Mouse (Mus musculus) CH12.LX (cell line): Measurements from ENCODE around the gene Btbd9. TPM values are rescaled to one million over a fixed set of nuclear protein-coding genes. Genes with fewer than 3 reads are reported as not detected.

Experiments
- DNase-seq: peaks from one replicate; pipeline ENCODE4 v3.0.0-alpha.2; 2013; ENCODE audit errors: extremely low read depth
- H3K27ac ChIP-seq: 2 replicates; pipeline ENCODE4 v1.5.1; 2012; ENCODE audit warnings: low read depth, mild to moderate bottlenecking, control low read depth, moderate library complexity; ENCODE audit not compliant: insufficient read depth
- H3K27me3 ChIP-seq: replicated peaks from 2 replicates; pipeline ENCODE3; 2012; ENCODE audit warnings: inconsistent platforms
- H3K36me3 ChIP-seq, 2 experiments: replicated peaks in 1 of 2; 2 replicates each; pipeline versions ENCODE3 to v1.6.1; 2012; ENCODE audit warnings: inconsistent platforms in 1 of 2, low read length in 1 of 2, mild to moderate bottlenecking in 1 of 2, mixed read lengths in 1 of 2, moderate library complexity in 1 of 2; ENCODE audit not compliant: control insufficient read depth in 1 of 2, insufficient read depth in 1 of 2
- H3K4me1 ChIP-seq, 2 experiments: 2 replicates each; pipeline ENCODE4 v1.6.1; 2012; ENCODE audit warnings: inconsistent platforms in 1 of 2, moderate library complexity in 1 of 2; ENCODE audit not compliant: insufficient read depth in 2 of 2, control insufficient read depth in 1 of 2
- H3K4me2 ChIP-seq: 2 replicates; pipeline ENCODE4 v1.6.1; 2012; ENCODE audit warnings: low read depth, mild to moderate bottlenecking, control low read depth; ENCODE audit not compliant: poor library complexity, insufficient read depth, severe bottlenecking
- H3K4me3 ChIP-seq, 3 experiments: fragments of 150-350 bp in 1 of 3; sonication (generic) in 1 of 3; replicated peaks in 1 of 3; 2 replicates each; pipeline versions ENCODE3 to v1.5.1; 2011 to 2012; ENCODE audit warnings: low read depth in 2 of 3, low read length in 2 of 3, mild to moderate bottlenecking in 2 of 3, moderate library complexity in 2 of 3, control low read depth in 1 of 3, improper control_type of control experiment in 1 of 3, inconsistent platforms in 1 of 3, mixed read lengths in 1 of 3; ENCODE audit not compliant: poor library complexity in 1 of 3
- H3K79me2 ChIP-seq: replicated peaks from 2 replicates; pipeline ENCODE4 v1.6.1; 2012; ENCODE audit warnings: mild to moderate bottlenecking, moderate library complexity; ENCODE audit not compliant: control insufficient read depth, poor library complexity, insufficient read depth, severe bottlenecking; ENCODE audit errors: extremely low read depth
- H3K9ac ChIP-seq: 2 replicates; pipeline ENCODE4 v1.6.1; 2012; ENCODE audit warnings: low read depth, mild to moderate bottlenecking, control low read depth, moderate library complexity; ENCODE audit not compliant: insufficient read depth
- H3K9me3 ChIP-seq: replicated peaks from 2 replicates; pipeline ENCODE3; 2012; ENCODE audit warnings: low read length, inconsistent platforms, mixed read lengths
- BHLHE40 ChIP-seq: IDR thresholded peaks from 2 replicates; pipeline ENCODE4 v1.6.1; 2011; ENCODE audit warnings: mild to moderate bottlenecking, low read depth, low read length, improper control_type of control experiment
- E2F4 ChIP-seq: IDR thresholded peaks from 2 replicates; pipeline ENCODE4 v1.6.1; 2011; ENCODE audit warnings: low read depth, low read length, improper control_type of control experiment; ENCODE audit not compliant: insufficient replicate concordance
- ELF1 ChIP-seq: IDR thresholded peaks from 2 replicates; pipeline ENCODE4 v1.6.1; 2014; ENCODE audit warnings: low read depth, mild to moderate bottlenecking, inconsistent platforms, low read length, improper control_type of control experiment
- EP300 ChIP-seq: IDR thresholded peaks from 2 replicates; pipeline ENCODE4 v1.6.1; 2011; ENCODE audit warnings: low read length, improper control_type of control experiment
- ETS1 ChIP-seq: conservative IDR thresholded peaks from 2 replicates; pipeline ENCODE4 v1.6.1; 2012; ENCODE audit warnings: low read depth, mild to moderate bottlenecking, inconsistent platforms, low read length, improper control_type of control experiment, moderate library complexity
- HCFC1 ChIP-seq: IDR thresholded peaks from 2 replicates; pipeline ENCODE4 v1.6.1; 2012; ENCODE audit warnings: low read depth, mild to moderate bottlenecking, inconsistent platforms, low read length, improper control_type of control experiment
- JUN ChIP-seq: IDR thresholded peaks from 2 replicates; pipeline ENCODE4 v1.6.1; 2011; ENCODE audit warnings: low read depth, mild to moderate bottlenecking, low read length, improper control_type of control experiment, moderate library complexity; ENCODE audit not compliant: insufficient read depth
- JUND ChIP-seq: conservative IDR thresholded peaks from 2 replicates; pipeline ENCODE4 v1.6.1; 2011; ENCODE audit warnings: low read depth, low read length, improper control_type of control experiment
- KAT2A ChIP-seq: IDR thresholded peaks from 2 replicates; pipeline ENCODE4 v1.6.1; 2012; ENCODE audit warnings: low read length, improper control_type of control experiment, inconsistent platforms; ENCODE audit not compliant: insufficient replicate concordance
- MAFK ChIP-seq: IDR thresholded peaks from 2 replicates; pipeline ENCODE4 v1.6.1; 2011; ENCODE audit warnings: low read length, improper control_type of control experiment; ENCODE audit not compliant: insufficient replicate concordance
- MAX ChIP-seq: IDR thresholded peaks from 2 replicates; pipeline ENCODE4 v1.6.1; 2011; ENCODE audit warnings: low read length, improper control_type of control experiment
- MAZ ChIP-seq: IDR thresholded peaks from 2 replicates; pipeline ENCODE4 v1.6.1; 2012; ENCODE audit warnings: low read depth, mild to moderate bottlenecking, inconsistent platforms, low read length, improper control_type of control experiment, moderate library complexity
- MEF2A ChIP-seq: IDR thresholded peaks from 2 replicates; pipeline ENCODE4 v1.6.1; 2014; ENCODE audit warnings: low read depth, mild to moderate bottlenecking, inconsistent platforms, low read length, improper control_type of control experiment, borderline replicate concordance
- NRF1 ChIP-seq: IDR thresholded peaks from 2 replicates; pipeline ENCODE4 v1.6.1; 2014; ENCODE audit warnings: low read depth, mild to moderate bottlenecking, inconsistent platforms, low read length, improper control_type of control experiment, moderate library complexity
- PAX5 ChIP-seq: IDR thresholded peaks from 2 replicates; pipeline ENCODE4 v1.6.1; 2012; ENCODE audit warnings: low read length, inconsistent platforms, mixed read lengths
- POLR2A ChIP-seq: IDR thresholded peaks from 2 replicates; pipeline ENCODE4 v1.6.1; 2011; ENCODE audit warnings: low read depth, mild to moderate bottlenecking, improper control_type of control experiment, low read length
- POLR2AphosphoS2 ChIP-seq: IDR thresholded peaks from 2 replicates; pipeline ENCODE4 v1.6.1; 2011; ENCODE audit warnings: low read depth, low read length, improper control_type of control experiment
- RAD21 ChIP-seq: IDR thresholded peaks from 2 replicates; pipeline ENCODE4 v1.6.1; 2011; ENCODE audit warnings: low read depth, mild to moderate bottlenecking, low read length, improper control_type of control experiment, moderate library complexity
- SIN3A ChIP-seq: IDR thresholded peaks from 2 replicates; pipeline ENCODE4 v1.6.1; 2012; ENCODE audit warnings: low read length, improper control_type of control experiment, inconsistent platforms
- TCF12 ChIP-seq: IDR thresholded peaks from 2 replicates; pipeline ENCODE4 v1.6.1; 2014; ENCODE audit warnings: low read depth, mild to moderate bottlenecking, inconsistent platforms, low read length, improper control_type of control experiment
- UBTF ChIP-seq: IDR thresholded peaks from 2 replicates; pipeline ENCODE4 v1.6.1; 2012; ENCODE audit warnings: low read depth, mild to moderate bottlenecking, inconsistent platforms, low read length, improper control_type of control experiment, moderate library complexity
- USF2 ChIP-seq: conservative IDR thresholded peaks from 2 replicates; pipeline ENCODE4 v1.6.1; 2011; ENCODE audit warnings: low read depth, low read length, improper control_type of control experiment
- ZC3H11A ChIP-seq: IDR thresholded peaks from 2 replicates; pipeline ENCODE4 v1.6.1; 2012; ENCODE audit warnings: low read depth, mild to moderate bottlenecking, inconsistent platforms, low read length, improper control_type of control experiment
- ZKSCAN1 ChIP-seq: IDR thresholded peaks from 2 replicates; pipeline ENCODE4 v1.6.1; 2012; ENCODE audit warnings: low read depth, inconsistent platforms, low read length, improper control_type of control experiment, borderline replicate concordance
- ZMIZ1 ChIP-seq: IDR thresholded peaks from 2 replicates; pipeline ENCODE4 v1.6.1; 2012; ENCODE audit warnings: low read depth, mild to moderate bottlenecking, inconsistent platforms, low read length, improper control_type of control experiment
- ZNF384 ChIP-seq: IDR thresholded peaks from 2 replicates; pipeline ENCODE4 v1.6.1; 2012; ENCODE audit warnings: low read depth, low read length, improper control_type of control experiment, inconsistent platforms
- dilution Hi-C: fragments of 300-500 bp; cut with MboI; formaldehyde crosslinking; loops from 2 replicates; pipeline ENCODE4 v1.14.3; 2020; ENCODE audit warnings: low sequenced_read_pairs; ENCODE audit not compliant: extremely low pct_unique_long_range_greater_than_20kb, extremely low pct_ligation_motif_present
- in situ Hi-C: fragments of 300-500 bp; cut with MboI; formaldehyde crosslinking; loops from 3 replicates; pipeline ENCODE4 v1.14.3; 2019; ENCODE audit warnings: low sequenced_read_pairs, low pct_ligation_motif_present, low pct_unique_long_range_greater_than_20kb, mixed read lengths
- polyA plus RNA-seq: library from polyadenylated mRNA; unstranded; fragments of >175 nt; gene quantifications from 2 replicates; pipeline ENCODE4 v1.2.1, GENCODE M21; 2012; ENCODE audit warnings: low read depth; ENCODE audit not compliant: insufficient read length
- total RNA-seq, 2 experiments: library from RNA; depleted of rRNA; stranded (reverse); fragments of 300-350 nt in 1 of 2; fragments of >200 nt in 1 of 2; gene quantifications; 2 replicates each; pipeline ENCODE4 v1.2.3; 2012 to 2014

Btbd9 gene
- total and polyA plus RNA-seq, 3 experiments, result 19.3 to 25.4 (median 20.0) TPM

DNA sequence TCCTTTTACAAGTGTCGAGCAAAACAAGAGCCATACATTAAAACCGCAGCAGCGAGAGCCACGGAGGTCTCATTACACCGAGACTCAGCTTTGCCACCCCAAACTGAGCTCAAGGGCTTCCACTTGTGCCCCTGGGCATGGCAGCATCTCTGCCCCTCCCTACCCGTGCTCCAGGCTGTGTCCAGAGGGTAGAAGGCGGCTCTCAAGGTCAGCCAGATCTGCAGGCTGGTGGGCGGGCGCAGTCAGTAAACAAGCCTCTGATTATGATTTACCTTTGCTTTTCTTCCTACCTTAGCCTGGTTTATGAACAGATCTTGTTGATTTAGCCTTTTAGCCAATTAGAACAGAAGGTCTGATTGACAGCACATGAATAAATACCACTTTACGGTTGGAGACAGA is 331.0 kb downstream of the Btbd9 start:
- DNase-seq, result no peak
- H3K79me2 ChIP-seq, result no peaks in the 10 kb centered on the region
- peaks cover 0 to 7% of the 10 kb centered on the region in 2 experiments; a peak in 1 of 4 replicates for H3K4me1 ChIP-seq
- H3K27me3 ChIP-seq, result no peaks in the 10 kb centered on the region
- no peak overlapping the region for H3K27ac ChIP-seq
- no peak overlapping the region for H3K4me3 ChIP-seq
- no peak overlapping the region for H3K9ac ChIP-seq
- H3K4me2 ChIP-seq, result no peak overlapping the region
- in situ Hi-C loops, result loop anchor here (25.0 kb wide), 1 partner anchor 192 kb away; no protein-coding TSS in a partner anchor
- TF ChIP-seq TCF12 (no peak), ETS1 (no peak), PAX5 (no peak)
- peaks cover 0 to 32% of the 10 kb centered on the region in 2 experiments for H3K36me3 ChIP-seq
- no peaks in the 10 kb centered on the region for H3K9me3 ChIP-seq
- dilution Hi-C loops, result no loop called here

GRCm38 (mm10) chr17:30244651-30245307 is 331.5 kb downstream of the Btbd9 start:
- dilution Hi-C loops, result no loop called here

GRCm38 (mm10) chr17:30243540-30243939 is 332.7 kb downstream of the Btbd9 start:
- Histone ChIP-seq H3K4me3 (no peak overlapping the region), H3K4me2 (no peak overlapping the region), H3K27me3 (no peaks in the 10 kb centered on the region), H3K9me3 (no peaks in the 10 kb centered on the region), H3K79me2 (no peaks in the 10 kb centered on the region), H3K27ac (no peak overlapping the region), H3K36me3 (peaks cover 0 to 28% of the 10 kb centered on the region in 2 experiments), H3K9ac (no peak overlapping the region), H3K4me1 (peaks cover 0 to 17% of the 10 kb centered on the region in 2 experiments; a peak in 2 of 4 replicates)
- in situ Hi-C loops (loop anchor here (25.0 kb wide), 1 partner anchor 194 kb away; no protein-coding TSS in a partner anchor), dilution Hi-C loops (no loop called here)
- no peak for DNase-seq
- TF ChIP-seq USF2, result no peak
- no peak for TF ChIP-seq UBTF
- TF ChIP-seq NRF1, result no peak
- no peak for TF ChIP-seq ETS1
- TF ChIP-seq PAX5, result no peak
- no peak for TF ChIP-seq POLR2AphosphoS2
- no peak for TF ChIP-seq ZC3H11A
- no peak for TF ChIP-seq EP300
- TF ChIP-seq ZKSCAN1, result no peak
- TF ChIP-seq MAZ, result no peak
- TF ChIP-seq HCFC1, result no peak
- TF ChIP-seq POLR2A, result no peak
- TF ChIP-seq JUN, result no peak
- no peak for TF ChIP-seq ZNF384
- no peak for TF ChIP-seq ELF1
- TF ChIP-seq BHLHE40, result no peak
- TF ChIP-seq JUND, result no peak

More at GRCm38 (mm10) chr17:30244651-30245307, 331.5 kb downstream of the Btbd9 start:
- no peaks in the 10 kb centered on the region for H3K79me2 ChIP-seq
- in situ Hi-C loops, result loop anchor here (25.0 kb wide), 1 partner anchor 193 kb away; no protein-coding TSS in a partner anchor
- TF ChIP-seq MAX (no peak), MAFK (no peak), E2F4 (no peak), POLR2A (no peak), JUN (no peak), BHLHE40 (no peak), ZMIZ1 (no peak), SIN3A (no peak), NRF1 (no peak), RAD21 (no peak), MEF2A (no peak), EP300 (no peak), ETS1 (no peak), KAT2A (no peak), POLR2AphosphoS2 (no peak), ZNF384 (no peak), ZKSCAN1 (no peak)
- H3K4me1 ChIP-seq, result peaks cover 0 to 8% of the 10 kb centered on the region in 2 experiments; a peak in 1 of 4 replicates
- no peaks in the 10 kb centered on the region for H3K9me3 ChIP-seq
- no peak for DNase-seq
- H3K9ac ChIP-seq, result no peak overlapping the region
- no peak overlapping the region for H3K4me2 ChIP-seq
- no peak overlapping the region for H3K27ac ChIP-seq
- H3K27me3 ChIP-seq, result no peaks in the 10 kb centered on the region
- peaks cover 0 to 32% of the 10 kb centered on the region in 2 experiments for H3K36me3 ChIP-seq
- no peak overlapping the region for H3K4me3 ChIP-seq
